Mouse (Mus musculus) lung, postnatal 36 days (tissue): ENCODE results near the gene Rfxank.
A peak's percentile ranks its signal among the peaks of the same experiment; 100 is the strongest.

Experiments used
- DNase-seq: peaks from one replicate; pipeline ENCODE4 v3.0.0; 2022; ENCODE audit warnings: mixed read lengths

The Rfxank gene

DNA sequence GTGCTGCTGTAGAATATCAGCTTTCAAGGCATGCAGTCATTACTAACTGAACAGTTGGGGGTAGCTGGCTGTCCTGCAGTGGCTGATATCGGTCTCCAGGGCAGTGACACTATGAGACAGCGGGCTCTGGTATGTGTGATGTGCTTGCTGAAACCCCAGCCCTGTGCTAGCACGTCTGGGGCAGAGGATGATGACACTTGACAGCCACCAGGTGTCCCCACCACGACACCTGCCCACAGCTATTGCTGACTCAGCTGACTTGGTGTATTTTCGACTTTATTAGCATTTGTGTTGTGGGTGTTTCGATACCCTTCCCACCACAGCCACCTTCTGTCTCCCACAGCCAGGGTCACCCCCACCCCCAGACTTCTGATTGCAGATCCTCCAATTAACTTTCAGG, 34.4 kb downstream of the Rfxank start:
- peak; percentile 34 for DNase-seq

DNA sequence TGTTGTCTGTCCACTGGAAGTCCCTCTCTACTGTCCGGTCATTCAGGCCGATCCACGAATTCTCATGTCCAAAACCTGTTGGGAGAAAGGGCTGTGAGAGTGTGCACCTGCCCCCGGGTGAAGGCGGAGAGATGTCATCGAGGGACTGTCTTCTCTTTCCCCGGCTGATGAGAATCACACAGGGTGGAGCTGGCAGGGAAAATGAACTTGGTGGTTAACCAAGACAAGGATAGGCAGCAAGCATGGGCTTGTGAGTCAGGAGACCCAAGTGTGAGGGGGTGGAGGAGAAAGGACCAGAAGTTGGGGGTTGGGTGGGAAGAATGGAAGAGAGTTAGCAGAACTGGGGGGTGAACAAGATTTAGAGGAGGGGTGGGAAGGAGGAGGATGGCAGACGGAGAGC, 38.7 kb downstream of the Rfxank start:
- no peak for DNase-seq

DNA sequence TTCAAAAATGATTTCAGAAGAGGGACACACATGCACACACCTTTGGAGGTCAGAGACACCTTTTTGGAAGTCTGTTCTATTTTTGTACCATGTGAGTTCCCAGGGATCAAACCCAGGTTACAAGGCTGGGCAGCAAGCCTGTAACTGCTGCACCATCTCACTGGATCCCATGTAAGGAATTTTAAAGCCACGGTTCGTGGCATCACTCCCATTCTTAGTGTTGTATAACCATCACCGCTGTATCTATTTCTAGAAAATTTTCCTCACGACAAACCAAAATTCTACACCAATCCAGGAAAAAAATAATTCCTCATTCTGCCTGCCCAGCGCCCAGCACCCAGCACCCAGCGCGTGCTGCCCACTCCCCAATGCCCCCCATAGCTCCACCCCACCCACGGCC, 39.7 kb downstream of the Rfxank start:
- DNase-seq, result no peak

DNA sequence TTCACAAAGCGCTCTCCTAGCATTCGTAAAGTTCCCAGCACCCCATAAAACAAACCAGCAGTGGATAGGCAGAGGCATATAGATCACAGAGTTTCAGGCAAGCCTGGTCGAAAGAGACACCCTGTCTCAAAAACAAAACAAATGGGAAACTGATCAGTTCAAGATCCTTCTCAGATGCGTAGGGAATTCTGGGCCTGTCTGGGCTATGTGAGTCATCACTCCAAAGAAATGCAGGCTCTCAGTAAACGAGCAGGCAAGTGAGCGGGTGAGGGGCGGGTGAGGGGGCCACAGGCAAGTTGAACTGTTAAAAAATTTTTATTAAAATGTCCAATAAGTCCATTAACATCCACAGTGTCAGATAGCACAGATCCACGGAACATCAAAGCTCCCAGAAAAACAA, 46.2 kb downstream of the Rfxank start:
- DNase-seq, result no peak

DNA sequence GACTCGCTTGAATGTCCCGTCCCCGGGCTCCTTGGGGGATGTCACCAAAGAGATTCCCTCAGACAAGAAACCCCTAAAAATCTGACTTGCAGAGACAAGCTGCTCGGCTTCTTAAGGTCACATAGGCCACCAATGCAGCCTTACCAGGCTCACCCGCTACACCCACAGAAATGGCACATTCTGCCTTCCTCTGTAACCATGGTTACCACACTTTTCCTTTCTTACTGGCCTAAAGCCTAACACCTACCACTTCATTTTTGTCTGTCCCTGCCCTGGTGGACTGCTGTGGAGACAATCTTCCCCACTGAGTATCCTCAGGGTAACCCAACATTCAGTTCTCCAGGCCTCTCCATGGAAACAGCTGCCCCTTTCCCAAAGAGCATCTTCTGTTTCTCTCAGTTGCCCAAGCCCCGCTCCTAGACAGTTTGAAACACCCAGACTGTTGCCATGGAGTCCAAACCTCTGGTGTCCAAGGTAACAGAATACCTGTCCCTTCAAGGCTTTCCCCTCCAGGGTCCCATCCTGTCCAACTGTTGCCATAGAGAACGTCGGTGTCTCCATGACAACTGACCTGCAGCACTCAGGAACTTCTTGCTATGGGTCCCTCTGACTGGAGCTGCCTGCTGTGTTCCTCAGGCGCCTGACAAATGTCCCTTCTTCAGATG, 49.5 kb downstream of the Rfxank start:
- DNase-seq, result no peak

DNA sequence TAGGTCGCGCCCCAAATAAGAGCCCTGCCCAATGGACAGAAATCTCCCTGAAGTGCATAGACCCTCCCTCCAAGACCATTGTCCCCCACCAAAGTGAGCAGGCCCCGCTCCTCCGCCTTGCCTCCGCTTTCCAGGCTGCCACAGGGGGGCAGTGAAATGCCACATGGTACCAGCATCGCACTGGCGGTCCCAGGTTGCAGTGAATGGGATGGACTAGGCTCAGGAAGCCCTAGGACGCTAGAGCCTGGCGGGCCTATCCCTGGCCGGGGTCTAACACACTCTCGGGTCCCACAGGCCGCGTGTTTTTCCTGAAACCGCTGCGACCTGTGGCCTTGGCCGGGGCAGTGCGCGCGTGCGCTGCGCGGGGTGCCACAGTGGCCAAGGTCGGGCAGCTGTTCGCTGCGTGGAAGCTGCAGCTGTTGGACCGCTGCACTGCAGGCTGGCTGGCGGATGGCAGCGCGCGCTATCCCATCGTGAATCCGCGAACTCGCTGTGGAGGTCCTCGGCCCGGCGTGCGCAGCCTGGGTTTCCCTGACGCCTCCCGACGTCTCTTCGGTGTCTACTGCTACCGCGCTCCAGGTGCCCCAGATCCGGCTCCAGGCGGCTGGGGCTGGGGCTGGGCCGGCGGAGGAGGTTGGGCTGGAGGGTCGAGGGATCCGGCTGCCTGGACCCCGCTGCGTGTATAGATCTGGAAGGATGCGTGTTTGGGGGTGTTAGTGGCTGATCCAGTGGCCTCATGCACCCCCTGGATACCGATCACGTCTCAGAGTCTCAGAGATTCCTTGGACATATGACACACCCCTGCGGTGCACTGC, 50.9 kb downstream of the Rfxank start:
- DNase-seq, result peak; percentile 32

DNA sequence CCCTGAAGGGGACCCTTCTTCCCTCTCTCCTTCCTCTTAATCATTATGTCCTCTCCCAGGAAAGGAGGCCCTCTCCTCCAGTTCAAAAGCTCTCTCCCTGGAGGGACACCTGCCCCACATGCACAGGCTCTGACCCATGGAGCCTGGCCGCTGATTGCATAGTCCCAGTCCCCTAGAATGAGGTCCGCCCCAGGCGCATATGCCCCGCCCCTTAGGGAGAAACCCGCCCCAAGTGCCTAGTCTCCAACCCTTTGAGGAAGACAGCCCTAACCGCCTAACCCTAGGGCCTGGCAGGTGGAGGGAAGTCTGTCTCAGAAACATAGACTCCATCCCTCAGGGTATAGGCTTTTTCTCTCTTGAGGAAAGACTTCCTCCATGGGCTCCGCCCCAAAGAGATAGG, 51.7 kb downstream of the Rfxank start:
- DNase-seq, result no peak

DNA sequence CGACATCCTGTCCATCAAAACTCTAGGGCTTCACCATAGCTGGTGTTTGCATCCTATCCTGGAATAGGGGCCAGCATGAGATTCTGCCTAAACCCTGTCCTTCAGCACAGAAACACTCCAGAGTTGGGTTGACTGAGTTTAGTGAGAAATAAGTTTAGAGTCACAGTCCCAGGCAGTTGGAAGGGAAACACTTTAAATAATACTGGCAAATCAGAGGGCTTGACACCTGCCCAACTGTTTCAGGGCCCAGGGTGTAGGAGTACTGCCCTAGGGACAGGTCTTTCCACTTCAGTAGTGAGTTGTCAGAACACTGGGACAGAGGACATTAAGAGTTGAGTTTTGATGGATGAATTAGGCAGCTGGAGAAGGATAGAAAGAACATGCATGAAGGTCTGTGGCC, 52.8 kb downstream of the Rfxank start:
- no peak for DNase-seq

DNA sequence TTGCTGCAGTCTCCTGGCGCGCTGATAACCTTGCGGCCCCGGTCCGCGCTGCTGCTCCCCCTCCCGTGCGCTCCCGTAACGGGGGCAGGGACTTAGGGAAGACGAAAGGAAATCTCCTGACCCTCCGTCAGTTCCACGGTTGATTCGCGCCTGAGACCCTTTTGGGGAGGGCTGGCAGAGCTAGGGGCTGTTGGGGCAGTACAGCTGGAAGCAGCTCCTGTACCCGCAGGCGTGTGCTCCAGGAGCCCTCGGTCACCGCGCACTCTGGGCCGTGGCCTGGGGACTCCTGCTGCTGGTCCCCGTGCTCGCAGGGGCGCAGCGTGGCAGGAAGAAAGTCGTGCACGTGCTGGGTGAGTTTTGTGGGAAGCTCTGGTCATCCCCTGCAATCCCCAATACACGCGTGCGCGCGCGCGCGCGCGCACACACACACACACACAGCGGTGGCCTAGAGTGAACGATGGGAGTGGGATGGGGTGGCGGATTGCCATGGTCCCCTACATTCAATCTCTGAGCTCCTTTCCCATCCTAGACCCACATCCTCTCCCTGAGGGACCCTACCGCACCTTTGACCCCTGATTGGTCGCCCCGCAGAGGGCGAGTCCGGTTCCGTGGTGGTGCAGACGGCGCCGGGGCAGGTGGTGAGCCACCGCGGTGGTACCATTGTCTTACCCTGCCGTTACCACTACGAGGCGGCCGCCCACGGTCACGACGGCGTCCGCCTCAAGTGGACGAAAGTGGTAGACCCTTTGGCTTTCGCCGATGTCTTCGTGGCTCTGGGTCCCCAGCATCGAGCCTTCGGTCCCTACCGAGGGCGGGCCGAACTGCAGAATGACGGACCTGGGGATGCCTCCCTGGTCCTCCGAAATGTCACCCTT, 54.5 kb downstream of the Rfxank start:
- DNase-seq, result no peak

DNA sequence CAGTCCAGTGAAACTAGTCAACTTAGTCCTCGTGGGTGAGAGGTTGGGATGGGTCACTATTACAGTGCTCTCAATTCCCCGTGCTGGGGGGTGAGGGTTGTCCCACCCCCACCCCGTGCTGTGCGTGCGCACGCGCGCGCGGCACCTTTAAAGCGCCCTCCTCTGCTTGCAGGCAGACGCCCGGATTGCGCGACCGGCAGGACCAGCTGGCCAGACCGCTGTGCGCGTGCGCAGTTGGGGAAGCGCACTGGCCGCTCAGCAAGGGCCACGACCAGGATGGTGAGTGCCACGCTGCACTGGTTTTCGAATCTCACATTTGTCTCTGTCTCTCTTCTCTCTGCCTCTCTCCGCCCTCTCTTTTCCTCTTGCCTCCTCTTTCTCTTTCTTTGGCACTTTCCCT, 55.7 kb downstream of the Rfxank start, which contains the start of gene Hapln4:
TSS of gene Hapln4 (plus strand) at position 173 of the 400 bp plus-strand sequence.
- DNase-seq, result peak; percentile 35

DNA sequence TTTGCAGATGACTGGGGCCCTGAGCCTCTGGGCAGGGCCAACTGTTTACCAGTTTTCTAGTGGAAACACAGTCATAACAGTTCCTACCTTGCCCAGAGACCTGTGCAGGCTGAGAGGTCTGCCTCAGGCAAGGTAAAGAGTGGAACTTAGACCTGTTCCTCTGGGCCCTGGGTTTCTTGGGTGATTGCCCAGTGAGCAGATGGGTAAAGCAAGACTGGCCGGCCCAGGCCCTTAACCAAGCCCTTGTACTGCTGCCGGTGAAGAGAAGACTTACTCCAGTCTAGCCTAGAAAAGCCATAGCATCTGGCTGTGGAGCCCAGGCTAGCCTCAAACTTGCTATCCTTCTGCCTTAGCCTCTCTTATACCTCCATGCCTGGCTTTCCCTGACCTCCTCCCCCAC, 57.0 kb downstream of the Rfxank start:
- DNase-seq, result no peak
